Mouse (Mus musculus) forebrain, embryonic 12.5 days (tissue): ENCODE results near the gene Crygf. TPM values are rescaled to one million over a fixed set of nuclear protein-coding genes. Genes with fewer than 3 reads are reported as not detected.
"Not testable (repeated sequence)": the region's sequence is repeated elsewhere in the genome, so short reads cannot be mapped to it uniquely, and the experiment has no call there.

Experiments used
- ATAC-seq: fragments of 200-750 bp; cut with Nextera tagmentation; 2 replicates; pipeline ENCODE4 v1.8.0; 2017; ENCODE audit warnings: moderate TSS enrichment; ENCODE audit not compliant: low FRiP score
- H3K27ac ChIP-seq: fragments of 300-500 bp; sonication (generic); 2 replicates; pipeline ENCODE4 v1.5.1; 2016; ENCODE audit warnings: mild to moderate bottlenecking
- H3K27me3 ChIP-seq: fragments of 300-500 bp; sonication (generic); 2 replicates; pipeline ENCODE4 v1.6.1; 2016; ENCODE audit warnings: mild to moderate bottlenecking
- H3K36me3 ChIP-seq: fragments of 300-500 bp; sonication (generic); replicated peaks from 2 replicates; pipeline ENCODE4 v1.6.1; 2016; ENCODE audit warnings: mild to moderate bottlenecking
- H3K4me1 ChIP-seq: fragments of 300-500 bp; sonication (generic); 2 replicates; pipeline ENCODE4 v1.6.1; 2016
- H3K4me2 ChIP-seq: fragments of 300-500 bp; sonication (generic); 2 replicates; pipeline ENCODE4 v1.6.1; 2016; ENCODE audit warnings: mild to moderate bottlenecking, moderate library complexity
- H3K4me3 ChIP-seq: fragments of 300-500 bp; sonication (generic); replicated peaks from 2 replicates; pipeline ENCODE4 v1.5.1; 2016; ENCODE audit warnings: mild to moderate bottlenecking
- H3K9ac ChIP-seq: fragments of 300-500 bp; sonication (generic); 2 replicates; pipeline ENCODE4 v1.6.1; 2016; ENCODE audit warnings: mild to moderate bottlenecking
- H3K9me3 ChIP-seq: fragments of 300-500 bp; sonication (generic); 2 replicates; pipeline ENCODE4 v1.6.1; 2016
- WGBS: fragments of 180-500 bp; shearing (Covaris S2); methylation state at CpG from one replicate; pipeline ENCODE4 v1.1.7; 2016; 5-methylcytosine and 5-hydroxymethylcytosine counted together
- polyA plus RNA-seq: library from polyadenylated mRNA; unstranded; fragments of >200 nt; fragmentation: Nextera tagmentation; extraction: Ambion mirVana; gene quantifications from 2 replicates; pipeline ENCODE4 v1.2.1, GENCODE M21; 2016

The Crygf gene
- not detected in 2 replicates for polyA plus RNA-seq

GRCm38 (mm10) chr1:65926294-65926693 is at the start of gene Crygf:
Crygf (plus strand) TSS chr1:65926520.
- 52% methylated on average over 4 of the region's 4 CpGs for WGBS
- Histone ChIP-seq H3K4me3 (no peak within 1 kb of the TSS), H3K27ac (no peak within 1 kb of the TSS), H3K9ac (no peak within 1 kb of the TSS), H3K4me1 (peaks cover 4% of the 10 kb centered on the region), H3K36me3 (no peaks in the 10 kb centered on the region), H3K27me3 (no peaks in the 10 kb centered on the region), H3K4me2 (no peak within 1 kb of the TSS), H3K9me3 (no peaks in the 10 kb centered on the region)
- peak; percentile 57; the same call in 1 of the 2 replicates for ATAC-seq

- Histone ChIP-seq H3K4me1 (peaks cover 4% of the 10 kb centered on the region), H3K4me2 (no peak overlapping the region), H3K27ac (no peak overlapping the region), H3K9ac (no peak overlapping the region), H3K27me3 (no peaks in the 10 kb centered on the region), H3K36me3 (no peaks in the 10 kb centered on the region), H3K9me3 (no peaks in the 10 kb centered on the region), H3K4me3 (no peak overlapping the region)
- WGBS: 19% methylated on average over 6 of the region's 6 CpGs
- no peak for ATAC-seq
These were observed 734 bp upstream of the Crygf start for GRCm38 (mm10) chr1:65925361-65926210.

- H3K4me1 ChIP-seq, H3K27ac ChIP-seq, ATAC-seq, H3K9me3 ChIP-seq, H3K4me2 ChIP-seq, H3K27me3 ChIP-seq, H3K9ac ChIP-seq, H3K4me3 ChIP-seq, H3K36me3 ChIP-seq: not testable (repeated sequence)
- 84% methylated on average over 11 of the region's 11 CpGs for WGBS
These were observed 376 bp downstream of the Crygf start for GRCm38 (mm10) chr1:65926696-65927095.

- H3K4me3 ChIP-seq: no peak overlapping the region
- no peak for ATAC-seq
- H3K27me3 ChIP-seq: no peaks in the 10 kb centered on the region
- H3K36me3 ChIP-seq: no peaks in the 10 kb centered on the region
- H3K9ac ChIP-seq: no peak overlapping the region
- WGBS: 81% methylated on average over 2 of the region's 2 CpGs
- no peak overlapping the region for H3K27ac ChIP-seq
- H3K9me3 ChIP-seq: no peaks in the 10 kb centered on the region
- no peak overlapping the region for H3K4me2 ChIP-seq
- peaks cover 4% of the 10 kb centered on the region for H3K4me1 ChIP-seq
These were observed 3.7 kb downstream of the Crygf start for GRCm38 (mm10) chr1:65930055-65930454.

- Histone ChIP-seq H3K27ac (no peak overlapping the region), H3K9ac (no peak overlapping the region), H3K9me3 (no peaks in the 10 kb centered on the region), H3K36me3 (no peaks in the 10 kb centered on the region), H3K4me3 (no peak overlapping the region), H3K27me3 (no peaks in the 10 kb centered on the region), H3K4me2 (no peak overlapping the region), H3K4me1 (no peaks in the 10 kb centered on the region)
- WGBS: 80% methylated on average over 4 of the region's 4 CpGs
- ATAC-seq: no peak
These were observed 5.9 kb downstream of the Crygf start for GRCm38 (mm10) chr1:65932091-65932812.

Other genes starting within 250 kb of the Crygf start
- gene Map2, start 248.8 kb downstream of the Crygf start, polyA plus RNA-seq: 339 and 369 TPM in 2 replicates